Mouse (Mus musculus): ENCODE data around the gene Olfr1201.

The Olfr1201 gene

DNA sequence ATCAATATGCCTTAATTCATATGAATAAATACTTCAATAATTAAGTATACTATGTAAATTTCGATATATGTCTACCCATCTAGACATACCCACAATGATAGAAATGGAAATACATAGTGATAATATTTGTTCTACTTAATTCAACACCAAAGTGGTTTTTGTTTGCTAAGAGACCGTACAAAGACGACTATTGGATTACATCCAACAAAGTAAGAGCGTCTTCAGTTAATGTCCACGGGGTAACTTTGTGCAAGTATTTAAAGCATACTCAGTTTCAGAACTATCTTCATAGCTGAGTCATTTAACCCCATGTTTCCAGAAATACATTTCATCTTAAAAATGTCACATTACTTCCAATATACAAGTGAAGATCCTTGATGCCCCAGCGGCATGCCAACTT is at the start of gene Olfr1201:
Gene Olfr1201, plus strand, starts transcription at position 301 of the 400 bp plus-strand sequence.
- DNase-seq = no peak

DNA sequence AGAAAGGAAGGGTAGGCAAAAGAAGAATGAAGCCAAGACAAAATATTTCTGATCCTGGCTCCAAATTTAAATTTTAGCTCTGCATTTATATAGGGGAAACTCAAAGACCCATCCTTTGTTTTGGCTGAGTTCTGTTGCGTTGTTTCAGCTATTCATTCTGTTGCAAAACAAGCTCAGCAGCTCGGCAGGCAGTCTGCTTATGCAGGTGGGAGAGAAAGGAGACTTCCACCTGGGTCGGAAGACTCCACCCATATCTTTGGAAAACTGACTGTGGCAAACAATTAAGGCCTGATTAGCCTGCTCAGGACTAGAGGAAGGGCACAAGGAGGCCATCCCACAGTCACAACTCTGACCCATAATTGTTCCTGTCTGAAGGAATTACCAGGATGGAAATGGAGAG is 49.5 kb upstream of the Olfr1201 start:
- DNase-seq = no peak

DNA sequence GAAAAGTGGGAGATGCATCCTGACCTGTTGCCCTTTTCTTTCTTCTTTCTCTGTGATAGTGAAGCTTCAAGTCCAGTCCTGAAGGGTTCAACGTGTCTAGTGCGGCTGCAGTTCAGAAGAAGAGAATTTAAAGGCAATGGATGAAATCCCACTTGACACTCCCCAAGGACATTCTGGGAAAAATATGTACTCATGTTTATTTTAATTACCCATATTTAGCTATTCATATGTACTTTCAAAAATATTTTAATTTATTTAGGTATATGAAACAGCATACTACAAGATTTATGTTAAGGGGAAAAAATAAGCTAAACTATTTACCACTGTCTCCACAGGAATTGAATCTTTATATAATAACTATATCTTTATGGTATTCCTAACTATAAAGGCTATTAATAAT is 41.6 kb upstream of the Olfr1201 start, which contains the start of gene Olfr1198:
Gene Olfr1198, minus strand, starts transcription at position 101 of the 400 bp plus-strand sequence.
- DNase-seq = no peak

DNA sequence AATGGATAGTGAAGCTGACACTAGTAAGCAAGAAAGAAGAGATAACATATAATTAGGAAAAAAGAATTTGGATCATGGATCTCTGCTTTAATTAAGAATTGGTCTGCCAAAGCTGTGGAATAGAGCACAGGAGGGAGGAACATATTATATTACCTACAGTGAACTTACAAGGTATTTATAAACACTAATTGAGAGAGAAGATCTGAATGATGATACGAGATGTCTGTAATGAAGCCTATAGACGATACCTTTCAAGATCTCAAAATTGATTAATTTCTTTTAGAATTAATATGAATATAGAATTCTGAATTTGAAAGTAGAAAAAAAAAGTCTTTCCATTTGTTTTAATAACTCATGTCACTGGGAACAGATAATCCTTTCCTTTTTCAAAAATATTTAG is 32.5 kb upstream of the Olfr1201 start, which contains the start of gene Olfr1199:
Gene Olfr1199, minus strand, starts transcription at position 101 of the 400 bp plus-strand sequence.
- DNase-seq = no peak

DNA sequence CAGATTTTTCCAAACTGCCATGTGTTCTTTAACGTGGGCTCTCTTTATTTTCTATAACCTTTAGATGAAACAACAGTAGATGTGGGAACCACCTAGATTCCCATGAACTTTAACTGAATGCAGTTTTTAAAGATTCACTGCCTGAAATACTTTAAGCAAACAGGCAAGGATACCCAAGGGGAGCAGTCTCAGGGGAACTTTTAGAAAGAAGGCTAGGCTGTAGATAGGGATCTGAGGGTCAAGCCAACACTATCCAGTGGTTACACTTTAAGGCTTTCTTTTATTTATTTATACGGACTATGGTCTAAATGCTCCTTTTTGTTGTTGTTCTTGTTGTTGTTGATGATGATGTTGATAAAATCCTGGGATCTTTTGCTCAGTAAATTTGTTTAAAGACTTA is 22.4 kb upstream of the Olfr1201 start, which contains the start of gene Olfr1200:
Gene Olfr1200, minus strand, starts transcription at position 101 of the 400 bp plus-strand sequence.
- no peak for DNase-seq

DNA sequence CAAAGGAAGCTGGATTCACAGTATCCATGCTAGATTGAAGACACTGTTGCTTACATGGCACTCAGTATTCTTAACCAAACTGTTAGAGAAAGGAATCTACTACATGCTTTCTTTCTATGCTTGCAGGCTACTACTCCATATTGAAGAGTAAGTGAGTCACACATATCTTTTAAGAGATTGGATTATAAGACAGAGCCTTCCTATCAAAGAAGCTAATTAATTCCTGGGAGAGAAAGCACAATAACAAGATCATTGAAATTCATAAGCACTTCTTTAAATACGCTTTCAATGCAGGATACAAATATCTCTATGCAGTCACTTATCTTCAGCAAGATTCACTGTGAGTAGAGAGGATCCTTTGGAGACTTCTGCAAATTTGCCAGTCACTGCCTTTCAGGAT is 21.4 kb downstream of the Olfr1201 start, which contains the start of gene Olfr1202:
Gene Olfr1202, plus strand, starts transcription at position 301 of the 400 bp plus-strand sequence.
- no peak for DNase-seq

DNA sequence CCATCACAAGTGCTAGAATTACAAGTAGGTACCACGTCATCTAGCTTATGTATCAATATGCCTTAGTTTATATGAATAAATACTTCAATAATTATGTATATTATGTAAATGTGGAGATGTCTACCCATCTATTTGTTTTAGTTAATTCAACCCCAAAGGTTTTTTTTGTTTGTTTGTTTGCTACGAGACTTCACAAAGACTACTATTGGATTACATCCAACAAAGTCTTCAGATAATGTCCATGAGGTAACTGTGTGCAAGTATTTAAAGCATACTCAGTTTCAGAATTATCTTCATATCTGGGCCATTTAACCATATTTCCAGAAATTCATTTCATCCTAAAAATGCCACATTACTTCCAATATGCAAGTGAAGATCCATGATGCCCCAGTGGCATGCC is 36.6 kb downstream of the Olfr1201 start, which contains the start of gene Olfr1205:
Gene Olfr1205, plus strand, starts transcription at position 301 of the 400 bp plus-strand sequence.
- DNase-seq = no peak

DNA sequence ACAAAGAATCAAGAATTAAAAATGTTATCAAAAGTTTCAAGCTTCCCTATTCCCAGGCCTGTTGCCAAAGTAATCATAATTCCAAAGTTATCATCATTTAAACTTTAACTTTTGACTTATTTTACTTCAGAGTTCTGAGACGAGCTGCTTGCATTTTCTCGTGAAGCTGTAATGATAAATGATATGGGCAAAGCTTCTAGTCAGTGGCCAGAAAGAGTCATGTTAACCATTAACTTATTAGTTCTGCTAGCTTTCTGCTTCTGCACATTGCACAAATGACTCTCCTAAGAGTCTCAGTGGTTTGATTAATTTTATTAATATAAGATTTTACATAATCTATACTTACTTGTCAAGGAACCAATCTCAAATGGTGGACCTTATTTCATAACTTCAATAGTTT is 45.6 kb downstream of the Olfr1201 start:
- no peak for DNase-seq
